Mouse (Mus musculus) CH12.LX (cell line): Measurements from ENCODE around the gene Gm20671. TPM values are rescaled to one million over a fixed set of nuclear protein-coding genes. Genes with fewer than 3 reads are reported as not detected.
"Not testable (repeated sequence)": the region's sequence is repeated elsewhere in the genome, so short reads cannot be mapped to it uniquely, and the experiment has no call there.

Source experiments
- DNase-seq: peaks from one replicate; pipeline ENCODE4 v3.0.0-alpha.2; 2013; ENCODE audit errors: extremely low read depth
- H3K27ac ChIP-seq: 2 replicates; pipeline ENCODE4 v1.5.1; 2012; ENCODE audit warnings: low read depth, mild to moderate bottlenecking, control low read depth, moderate library complexity; ENCODE audit not compliant: insufficient read depth
- H3K27me3 ChIP-seq: replicated peaks from 2 replicates; pipeline ENCODE3; 2012; ENCODE audit warnings: inconsistent platforms
- H3K36me3 ChIP-seq, 2 experiments: replicated peaks in 1 of 2; 2 replicates each; pipeline versions ENCODE3 to v1.6.1; 2012; ENCODE audit warnings: inconsistent platforms in 1 of 2, low read length in 1 of 2, mild to moderate bottlenecking in 1 of 2, mixed read lengths in 1 of 2, moderate library complexity in 1 of 2; ENCODE audit not compliant: control insufficient read depth in 1 of 2, insufficient read depth in 1 of 2
- H3K4me1 ChIP-seq, 2 experiments: 2 replicates each; pipeline ENCODE4 v1.6.1; 2012; ENCODE audit warnings: inconsistent platforms in 1 of 2, moderate library complexity in 1 of 2; ENCODE audit not compliant: insufficient read depth in 2 of 2, control insufficient read depth in 1 of 2
- H3K4me2 ChIP-seq: 2 replicates; pipeline ENCODE4 v1.6.1; 2012; ENCODE audit warnings: low read depth, mild to moderate bottlenecking, control low read depth; ENCODE audit not compliant: poor library complexity, insufficient read depth, severe bottlenecking
- H3K4me3 ChIP-seq, 3 experiments: fragments of 150-350 bp in 1 of 3; sonication (generic) in 1 of 3; replicated peaks in 1 of 3; 2 replicates each; pipeline versions ENCODE3 to v1.5.1; 2011 to 2012; ENCODE audit warnings: low read depth in 2 of 3, low read length in 2 of 3, mild to moderate bottlenecking in 2 of 3, moderate library complexity in 2 of 3, control low read depth in 1 of 3, improper control_type of control experiment in 1 of 3, inconsistent platforms in 1 of 3, mixed read lengths in 1 of 3; ENCODE audit not compliant: poor library complexity in 1 of 3
- H3K79me2 ChIP-seq: replicated peaks from 2 replicates; pipeline ENCODE4 v1.6.1; 2012; ENCODE audit warnings: mild to moderate bottlenecking, moderate library complexity; ENCODE audit not compliant: control insufficient read depth, poor library complexity, insufficient read depth, severe bottlenecking; ENCODE audit errors: extremely low read depth
- H3K9ac ChIP-seq: 2 replicates; pipeline ENCODE4 v1.6.1; 2012; ENCODE audit warnings: low read depth, mild to moderate bottlenecking, control low read depth, moderate library complexity; ENCODE audit not compliant: insufficient read depth
- H3K9me3 ChIP-seq: replicated peaks from 2 replicates; pipeline ENCODE3; 2012; ENCODE audit warnings: low read length, inconsistent platforms, mixed read lengths
- CHD1 ChIP-seq: IDR thresholded peaks from 2 replicates; pipeline ENCODE4 v1.6.1; 2012; ENCODE audit warnings: low read depth, low read length, improper control_type of control experiment, inconsistent platforms
- JUN ChIP-seq: IDR thresholded peaks from 2 replicates; pipeline ENCODE4 v1.6.1; 2011; ENCODE audit warnings: low read depth, mild to moderate bottlenecking, low read length, improper control_type of control experiment, moderate library complexity; ENCODE audit not compliant: insufficient read depth
- KAT2A ChIP-seq: IDR thresholded peaks from 2 replicates; pipeline ENCODE4 v1.6.1; 2012; ENCODE audit warnings: low read length, improper control_type of control experiment, inconsistent platforms; ENCODE audit not compliant: insufficient replicate concordance
- MAX ChIP-seq: IDR thresholded peaks from 2 replicates; pipeline ENCODE4 v1.6.1; 2011; ENCODE audit warnings: low read length, improper control_type of control experiment
- NRF1 ChIP-seq: IDR thresholded peaks from 2 replicates; pipeline ENCODE4 v1.6.1; 2014; ENCODE audit warnings: low read depth, mild to moderate bottlenecking, inconsistent platforms, low read length, improper control_type of control experiment, moderate library complexity
- RAD21 ChIP-seq: IDR thresholded peaks from 2 replicates; pipeline ENCODE4 v1.6.1; 2011; ENCODE audit warnings: low read depth, mild to moderate bottlenecking, low read length, improper control_type of control experiment, moderate library complexity
- SMC3 ChIP-seq: IDR thresholded peaks from 2 replicates; pipeline ENCODE4 v1.6.1; 2011; ENCODE audit warnings: low read depth, low read length, improper control_type of control experiment
- USF1 ChIP-seq: IDR thresholded peaks from 2 replicates; pipeline ENCODE4 v1.6.1; 2014; ENCODE audit warnings: low read depth, mild to moderate bottlenecking, inconsistent platforms, low read length, improper control_type of control experiment
- USF2 ChIP-seq: conservative IDR thresholded peaks from 2 replicates; pipeline ENCODE4 v1.6.1; 2011; ENCODE audit warnings: low read depth, low read length, improper control_type of control experiment
- ZC3H11A ChIP-seq: IDR thresholded peaks from 2 replicates; pipeline ENCODE4 v1.6.1; 2012; ENCODE audit warnings: low read depth, mild to moderate bottlenecking, inconsistent platforms, low read length, improper control_type of control experiment
- ZKSCAN1 ChIP-seq: IDR thresholded peaks from 2 replicates; pipeline ENCODE4 v1.6.1; 2012; ENCODE audit warnings: low read depth, inconsistent platforms, low read length, improper control_type of control experiment, borderline replicate concordance
- ZNF384 ChIP-seq: IDR thresholded peaks from 2 replicates; pipeline ENCODE4 v1.6.1; 2012; ENCODE audit warnings: low read depth, low read length, improper control_type of control experiment, inconsistent platforms
- dilution Hi-C: fragments of 300-500 bp; cut with MboI; formaldehyde crosslinking; loops from 2 replicates; pipeline ENCODE4 v1.14.3; 2020; ENCODE audit warnings: low sequenced_read_pairs; ENCODE audit not compliant: extremely low pct_unique_long_range_greater_than_20kb, extremely low pct_ligation_motif_present
- in situ Hi-C: fragments of 300-500 bp; cut with MboI; formaldehyde crosslinking; loops from 3 replicates; pipeline ENCODE4 v1.14.3; 2019; ENCODE audit warnings: low sequenced_read_pairs, low pct_ligation_motif_present, low pct_unique_long_range_greater_than_20kb, mixed read lengths
- polyA plus RNA-seq: library from polyadenylated mRNA; unstranded; fragments of >175 nt; gene quantifications from 2 replicates; pipeline ENCODE4 v1.2.1, GENCODE M21; 2012; ENCODE audit warnings: low read depth; ENCODE audit not compliant: insufficient read length
- total RNA-seq, 2 experiments: library from RNA; depleted of rRNA; stranded (reverse); fragments of 300-350 nt in 1 of 2; fragments of >200 nt in 1 of 2; gene quantifications; 2 replicates each; pipeline ENCODE4 v1.2.3; 2012 to 2014

Gene Gm20671
- total and polyA plus RNA-seq, 3 experiments, result 0.81 TPM; not detected in 2

- Histone ChIP-seq H3K9me3 (no peaks in the 10 kb centered on the region), H3K36me3 (peaks cover 65 to 87% of the 10 kb centered on the region in 2 experiments), H3K4me3 (no peak overlapping the region), H3K9ac (no peak overlapping the region), H3K4me2 (no peak overlapping the region), H3K27me3 (no peaks in the 10 kb centered on the region), H3K79me2 (peaks cover 4% of the 10 kb centered on the region), H3K4me1 (no peaks in the 10 kb centered on the region), H3K27ac (no peak overlapping the region)
- TF ChIP-seq NRF1 (no peak), ZNF384 (no peak), CHD1 (no peak), ZKSCAN1 (no peak), RAD21 (no peak), JUN (no peak), USF1 (no peak), MAX (no peak)
- dilution Hi-C loops (no loop called here), in situ Hi-C loops (no loop called here)
- DNase-seq, result no peak
Observed at GRCm38 (mm10) chr5:32830054-32830453, 3.1 kb upstream of the Gm20671 start.

GRCm38 (mm10) chr5:32828766-32829165, 1.9 kb upstream of the Gm20671 start:
- peaks cover 55 to 76% of the 10 kb centered on the region in 2 experiments for H3K36me3 ChIP-seq
- DNase-seq, H3K4me2 ChIP-seq, H3K4me1 ChIP-seq, dilution Hi-C loops, H3K9me3 ChIP-seq, H3K9ac ChIP-seq, H3K27ac ChIP-seq, H3K27me3 ChIP-seq, H3K79me2 ChIP-seq, in situ Hi-C loops, H3K4me3 ChIP-seq: not testable (repeated sequence)

- Histone ChIP-seq H3K4me2 (no peak overlapping the region), H3K9me3 (no peaks in the 10 kb centered on the region), H3K27ac (no peak overlapping the region), H3K36me3 (peaks cover 52 to 77% of the 10 kb centered on the region in 2 experiments), H3K79me2 (peaks cover 14% of the 10 kb centered on the region), H3K9ac (no peak overlapping the region), H3K4me3 (no peak overlapping the region), H3K27me3 (no peaks in the 10 kb centered on the region), H3K4me1 (no peaks in the 10 kb centered on the region)
- TF ChIP-seq ZC3H11A (no peak), RAD21 (no peak), USF2 (no peak), KAT2A (no peak), SMC3 (no peak)
- no peak for DNase-seq
- dilution Hi-C loops, result no loop called here
- in situ Hi-C loops, result no loop called here
Observed at GRCm38 (mm10) chr5:32820471-32820870, 6.4 kb downstream of the Gm20671 start.
